Mouse (Mus musculus) ES-Bruce4 (cell line): Measurements from ENCODE around the gene Serinc1. TPM values are rescaled to one million over a fixed set of nuclear protein-coding genes. Genes with fewer than 3 reads are reported as not detected.
"Not testable (repeated sequence)": the region's sequence is repeated elsewhere in the genome, so short reads cannot be mapped to it uniquely, and the experiment has no call there.

Experiments
- H3K27ac ChIP-seq: 2 replicates; pipeline ENCODE4 v1.5.1; 2012; ENCODE audit warnings: low read length, inconsistent platforms; ENCODE audit not compliant: insufficient read depth
- H3K27me3 ChIP-seq: 2 replicates; pipeline ENCODE4 v1.6.1; 2012; ENCODE audit warnings: mild to moderate bottlenecking, low read length, inconsistent platforms; ENCODE audit not compliant: control insufficient read depth, poor library complexity, insufficient read depth, severe bottlenecking
- H3K36me3 ChIP-seq: 2 replicates; pipeline ENCODE4 v1.6.1; 2012; ENCODE audit warnings: inconsistent platforms, mild to moderate bottlenecking, low read length, moderate library complexity; ENCODE audit not compliant: control insufficient read depth, poor library complexity, insufficient read depth, severe bottlenecking
- H3K4me1 ChIP-seq: one replicate; pipeline ENCODE4 v1.8.1; 2011; ENCODE audit warnings: low read length; ENCODE audit not compliant: control insufficient read depth, insufficient read depth
- H3K4me3 ChIP-seq: 2 replicates; pipeline ENCODE4 v1.5.1; 2011; ENCODE audit warnings: low read depth, mild to moderate bottlenecking, low read length
- H3K9ac ChIP-seq: 2 replicates; pipeline ENCODE4 v1.6.1; 2012; ENCODE audit warnings: low read depth, mild to moderate bottlenecking, inconsistent platforms; ENCODE audit not compliant: poor library complexity, severe bottlenecking
- H3K9me3 ChIP-seq: replicated peaks from 2 replicates; pipeline ENCODE4 v1.6.1; 2012; ENCODE audit warnings: mild to moderate bottlenecking, low read length, inconsistent platforms; ENCODE audit not compliant: control insufficient read depth, poor library complexity, insufficient read depth, severe bottlenecking
- CTCF ChIP-seq: IDR thresholded peaks from one replicate; pipeline ENCODE4 v1.8.1; 2011; ENCODE audit warnings: low read depth, low read length
- EP300 ChIP-seq: IDR thresholded peaks from 2 replicates; pipeline ENCODE4 v1.6.1; 2011; ENCODE audit warnings: low read depth, low read length; ENCODE audit not compliant: insufficient read depth
- POLR2A ChIP-seq: IDR thresholded peaks from one replicate; pipeline ENCODE4 v1.8.1; 2011; ENCODE audit warnings: low read length; ENCODE audit not compliant: insufficient read depth
- polyA plus RNA-seq: library from polyadenylated mRNA; stranded (reverse); fragments of >200 nt; gene quantifications from 2 replicates; pipeline ENCODE4 v1.2.4, GENCODE M21; 2011; ENCODE audit warnings: low read depth; ENCODE audit not compliant: missing spikeins, insufficient read depth, insufficient read length

Gene Serinc1
- polyA plus RNA-seq, 1 experiment = 75.0 TPM

DNA sequence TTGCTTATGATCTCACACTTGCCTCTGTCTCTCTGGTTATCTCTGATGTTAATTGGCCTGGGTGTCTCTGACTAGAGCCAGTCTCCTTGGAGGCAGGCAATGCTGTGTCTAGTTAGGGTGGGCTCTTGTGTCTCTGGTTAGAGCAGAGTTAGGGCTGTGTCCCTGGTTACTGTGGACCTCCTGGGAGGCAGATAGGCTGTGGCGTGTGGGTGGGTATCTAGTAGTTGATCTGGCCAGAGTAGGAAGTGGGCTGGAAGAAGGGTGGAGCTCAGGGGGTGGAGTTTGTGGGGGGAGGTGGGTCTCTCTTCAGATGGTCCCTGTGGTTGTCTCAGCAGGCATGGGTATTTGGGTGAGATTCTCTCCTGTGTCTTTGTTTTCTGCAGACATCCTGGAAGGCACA lies 33.9 kb upstream of the Serinc1 start:
- no peak overlapping the region for H3K9ac ChIP-seq
- no peak overlapping the region for H3K27ac ChIP-seq
- H3K4me3 ChIP-seq = no peak overlapping the region
- no peaks in the 10 kb centered on the region for H3K4me1 ChIP-seq
- no peak for TF ChIP-seq CTCF
- no peak for TF ChIP-seq EP300
- TF ChIP-seq POLR2A = no peak
- no peaks in the 10 kb centered on the region for H3K27me3 ChIP-seq
- no peaks in the 10 kb centered on the region for H3K36me3 ChIP-seq
- H3K9me3 ChIP-seq = no peaks in the 10 kb centered on the region

DNA sequence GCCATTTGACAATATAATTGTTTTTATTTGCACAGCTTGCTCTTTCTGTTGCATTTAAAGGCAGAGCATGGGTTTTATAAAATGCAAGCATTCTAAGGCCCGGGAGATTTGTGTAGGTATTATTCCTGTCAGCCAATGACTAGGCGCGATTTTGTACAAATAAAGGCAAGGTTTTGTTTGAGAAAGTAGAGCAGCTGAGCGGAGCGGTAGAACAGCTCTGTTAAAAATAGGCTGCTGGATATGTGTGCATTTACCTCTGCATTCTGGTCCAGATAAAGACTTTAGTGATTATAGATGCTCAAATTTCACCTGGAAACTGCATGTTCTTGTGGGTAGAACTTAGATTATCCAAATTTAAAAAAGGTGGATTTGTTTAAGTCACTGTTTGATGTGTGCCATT lies 25.3 kb upstream of the Serinc1 start:
- H3K4me3 ChIP-seq = no peak overlapping the region

DNA sequence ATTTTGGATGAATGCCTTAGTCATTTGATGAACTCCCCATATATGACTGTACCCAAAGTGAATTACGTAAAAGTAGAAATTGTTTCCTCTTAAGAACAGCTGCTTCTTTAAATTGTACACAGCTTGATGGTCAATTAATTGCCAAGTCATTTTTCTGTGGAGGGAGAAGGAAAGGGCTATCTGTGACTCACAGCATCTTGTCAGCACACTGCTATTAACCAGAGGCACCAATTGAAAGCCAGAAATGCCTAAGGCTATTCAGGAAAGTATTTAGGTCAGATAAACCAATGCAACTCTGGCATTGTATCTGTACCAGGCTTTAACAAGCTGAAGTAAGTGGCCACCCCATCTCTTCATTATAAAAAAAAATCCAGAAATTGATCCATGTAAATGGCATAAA lies 21.4 kb upstream of the Serinc1 start:
- no peaks in the 10 kb centered on the region for H3K4me1 ChIP-seq
- no peaks in the 10 kb centered on the region for H3K36me3 ChIP-seq
- no peaks in the 10 kb centered on the region for H3K27me3 ChIP-seq
- no peak overlapping the region for H3K4me3 ChIP-seq
- no peak overlapping the region for H3K27ac ChIP-seq
- TF ChIP-seq POLR2A = no peak
- TF ChIP-seq EP300 = no peak
- no peak for TF ChIP-seq CTCF
- no peaks in the 10 kb centered on the region for H3K9me3 ChIP-seq
- H3K9ac ChIP-seq = no peak overlapping the region

More for the DNA sequence above, 25.3 kb upstream of the Serinc1 start:
- H3K27me3 ChIP-seq = no peaks in the 10 kb centered on the region
- no peaks in the 10 kb centered on the region for H3K9me3 ChIP-seq
- no peak for TF ChIP-seq CTCF
- TF ChIP-seq POLR2A = no peak
- no peak for TF ChIP-seq EP300
- H3K9ac ChIP-seq = no peak overlapping the region
- no peak overlapping the region for H3K27ac ChIP-seq
- H3K4me1 ChIP-seq = no peaks in the 10 kb centered on the region
- no peaks in the 10 kb centered on the region for H3K36me3 ChIP-seq

DNA sequence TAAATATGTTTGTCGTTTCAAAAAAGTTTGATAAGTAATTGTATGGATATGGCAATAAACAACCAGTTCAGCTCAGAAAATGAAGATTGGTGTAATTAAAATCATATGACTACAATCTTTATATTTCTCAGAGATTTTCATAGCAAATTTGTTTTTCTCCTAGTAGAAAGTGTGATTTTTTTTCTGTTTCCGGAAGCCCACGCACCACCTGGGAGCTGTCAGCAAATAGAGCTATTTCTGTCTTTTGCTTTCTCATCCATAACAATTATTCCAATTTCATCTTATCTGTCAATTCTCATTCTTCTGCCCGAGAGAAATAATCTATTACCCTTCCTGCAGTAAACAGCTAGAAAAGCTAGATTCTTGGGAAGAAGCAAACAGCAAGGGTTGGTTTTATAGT lies 17.3 kb upstream of the Serinc1 start:
- H3K36me3 ChIP-seq = no peaks in the 10 kb centered on the region
- H3K9me3 ChIP-seq = no peaks in the 10 kb centered on the region
- H3K27me3 ChIP-seq = no peaks in the 10 kb centered on the region
- H3K27ac ChIP-seq = no peak overlapping the region
- no peak for TF ChIP-seq CTCF
- TF ChIP-seq EP300 = no peak
- TF ChIP-seq POLR2A = no peak
- no peak overlapping the region for H3K4me3 ChIP-seq
- H3K4me1 ChIP-seq = no peaks in the 10 kb centered on the region
- no peak overlapping the region for H3K9ac ChIP-seq

DNA sequence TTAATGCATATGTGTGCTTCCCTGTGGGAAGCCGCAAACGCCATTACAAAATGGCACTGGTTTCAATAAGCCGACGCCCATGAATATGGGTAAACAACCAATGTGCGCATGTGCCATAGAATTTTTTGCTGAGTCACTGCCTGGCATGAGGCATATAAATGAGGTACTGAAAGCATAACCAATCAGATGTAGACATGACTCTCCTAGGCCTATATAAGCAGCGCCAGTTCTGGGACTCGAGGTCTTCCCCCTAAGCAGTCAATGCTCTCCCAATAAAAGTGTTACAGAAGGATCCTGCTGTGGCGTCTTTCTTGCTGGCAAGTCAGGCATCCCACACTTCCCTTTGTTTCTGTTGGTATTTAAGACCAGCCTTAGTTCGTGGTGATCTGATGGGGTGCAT lies 11.6 kb upstream of the Serinc1 start:
- not testable (repeated sequence) for H3K4me1 ChIP-seq, H3K9ac ChIP-seq, H3K36me3 ChIP-seq, H3K27me3 ChIP-seq, H3K4me3 ChIP-seq, H3K27ac ChIP-seq, H3K9me3 ChIP-seq

DNA sequence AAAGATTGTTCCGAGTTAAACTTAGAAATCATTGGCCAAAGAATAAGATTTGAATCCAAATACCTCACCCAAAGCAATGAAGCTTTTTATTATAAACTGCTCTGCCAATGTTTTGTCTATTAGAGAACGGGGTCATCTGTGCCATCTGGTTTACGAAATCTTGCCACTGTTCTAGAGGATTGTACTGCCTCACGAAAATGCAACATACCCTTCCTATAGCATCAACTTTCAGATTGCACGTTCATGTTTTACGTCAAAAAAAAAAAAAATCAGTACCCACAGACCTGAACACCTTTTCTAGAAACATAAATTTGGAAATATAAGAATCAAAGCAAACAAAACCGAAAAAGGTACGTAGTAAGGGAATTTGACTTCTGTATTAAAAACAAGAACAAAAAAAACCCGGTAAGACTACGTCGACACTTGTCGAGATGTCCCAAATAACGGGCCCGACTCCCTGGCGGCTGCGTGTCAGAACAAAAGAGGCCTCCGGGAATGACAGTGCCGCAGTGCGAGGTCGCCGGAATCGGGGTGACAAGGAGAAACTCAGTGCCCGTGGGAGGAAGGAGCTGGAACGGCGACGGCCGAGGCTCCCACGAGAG lies 613 bp downstream of the Serinc1 start:
- Histone ChIP-seq H3K4me1 (no peaks in the 10 kb centered on the region), H3K27me3 (no peaks in the 10 kb centered on the region), H3K9me3 (no peaks in the 10 kb centered on the region; the same call in 1 of the 2 replicates), H3K4me3 (peak overlapping the region; percentile 72), H3K27ac (no peak overlapping the region), H3K9ac (peak overlapping the region; percentile 71), H3K36me3 (peaks cover 6% of the 10 kb centered on the region)
- no peak for TF ChIP-seq EP300
